Mouse (Mus musculus) intestine, postnatal 0 days (tissue): ENCODE measurements around the gene Npnt. TPM values are rescaled to one million over a fixed set of nuclear protein-coding genes. Genes with fewer than 3 reads are reported as not detected.

Experiments
- ATAC-seq: fragments of 200-750 bp; cut with Nextera tagmentation; 2 replicates; pipeline ENCODE4 v1.8.0; 2017; ENCODE audit warnings: mild to moderate bottlenecking, moderate TSS enrichment, moderate library complexity
- H3K27ac ChIP-seq: fragments of 300-500 bp; sonication (generic); 2 replicates; pipeline ENCODE4 v1.5.1; 2014; ENCODE audit warnings: mild to moderate bottlenecking, low read depth, low read length, moderate library complexity
- H3K27me3 ChIP-seq: fragments of 300-500 bp; sonication (generic); replicated peaks from 2 replicates; pipeline ENCODE4 v1.6.1; 2014; ENCODE audit warnings: low read length, mixed read lengths; ENCODE audit not compliant: control insufficient read depth, insufficient read depth
- H3K36me3 ChIP-seq: fragments of 300-500 bp; sonication (generic); 2 replicates; pipeline ENCODE4 v1.6.1; 2014; ENCODE audit warnings: mild to moderate bottlenecking, moderate library complexity; ENCODE audit not compliant: control insufficient read depth, insufficient read depth
- H3K4me1 ChIP-seq: fragments of 300-500 bp; sonication (generic); replicated peaks from 2 replicates; pipeline ENCODE4 v1.6.1; 2014; ENCODE audit warnings: antibody characterized with exemption, low read length, mixed read lengths; ENCODE audit not compliant: control insufficient read depth, insufficient read depth
- H3K4me2 ChIP-seq: fragments of 300-500 bp; sonication (generic); replicated peaks from 2 replicates; pipeline ENCODE4 v1.6.1; 2014; ENCODE audit warnings: low read depth, mild to moderate bottlenecking, moderate library complexity
- H3K4me3 ChIP-seq: fragments of 300-500 bp; sonication (generic); 2 replicates; pipeline ENCODE4 v1.5.1; 2014; ENCODE audit warnings: low read depth, low read length
- H3K9ac ChIP-seq: fragments of 300-500 bp; sonication (generic); 2 replicates; pipeline ENCODE4 v1.6.1; 2014; ENCODE audit warnings: mild to moderate bottlenecking, low read depth, low read length
- H3K9me3 ChIP-seq: fragments of 300-500 bp; sonication (generic); 2 replicates; pipeline ENCODE4 v1.6.1; 2016; ENCODE audit warnings: mixed run types; ENCODE audit not compliant: control insufficient read depth
- CTCF ChIP-seq: sonication (generic); IDR thresholded peaks from 2 replicates; pipeline ENCODE4 v1.5.1; 2016; ENCODE audit warnings: low read depth, mild to moderate bottlenecking, control low read depth, antibody characterized with exemption, moderate library complexity
- WGBS: fragments of 180-500 bp; shearing (Covaris S2); extraction: QIAGEN DNeasy Blood & Tissue Kit; methylation state at CpG from one replicate; pipeline ENCODE4 v1.1.7; 2014; 5-methylcytosine and 5-hydroxymethylcytosine counted together
- polyA plus RNA-seq: library from polyadenylated mRNA; unstranded; fragments of >200 nt; fragmentation: Nextera tagmentation; extraction: Ambion mirVana; gene quantifications from 2 replicates; pipeline ENCODE4 v1.2.1, GENCODE M21; 2015

The Npnt gene
- polyA plus RNA-seq, 1 experiment from 2014 or later = 38.7 TPM

- no peaks in the 10 kb centered on the region for H3K27me3 ChIP-seq
- H3K27ac ChIP-seq = no peak overlapping the region
- no peak overlapping the region for H3K4me2 ChIP-seq
- 91% methylated on average over 6 of the region's 6 CpGs for WGBS
- no peaks in the 10 kb centered on the region for H3K4me1 ChIP-seq
- H3K36me3 ChIP-seq = no peaks in the 10 kb centered on the region; the same call in 1 of the 2 replicates
- H3K9ac ChIP-seq = no peak overlapping the region
- H3K4me3 ChIP-seq = no peak overlapping the region
- H3K9me3 ChIP-seq = no peaks in the 10 kb centered on the region
- no peak for TF ChIP-seq CTCF
- no peak for ATAC-seq
Measured at GRCm38 (mm10) chr3:132942778-132943177, 7.3 kb downstream of the Npnt start.

- Histone ChIP-seq H3K27ac (no peak overlapping the region), H3K4me2 (no peak overlapping the region), H3K4me3 (no peak overlapping the region), H3K9ac (no peak overlapping the region), H3K36me3 (no peaks in the 10 kb centered on the region), H3K9me3 (no peaks in the 10 kb centered on the region), H3K4me1 (no peaks in the 10 kb centered on the region), H3K27me3 (no peaks in the 10 kb centered on the region)
- no peak for TF ChIP-seq CTCF
- 87% methylated on average over 10 of the region's 10 CpGs for WGBS
- ATAC-seq = no peak
Measured at GRCm38 (mm10) chr3:132940181-132940990, 9.7 kb downstream of the Npnt start.

- 62% methylated on average over 8 of the region's 8 CpGs for WGBS
- Histone ChIP-seq H3K27me3 (no peaks in the 10 kb centered on the region), H3K27ac (no peak overlapping the region), H3K9me3 (no peaks in the 10 kb centered on the region), H3K4me1 (no peaks in the 10 kb centered on the region), H3K4me3 (no peak overlapping the region), H3K4me2 (no peak overlapping the region), H3K9ac (no peak overlapping the region), H3K36me3 (no peaks in the 10 kb centered on the region)
- no peak for TF ChIP-seq CTCF
- no peak for ATAC-seq
Measured at GRCm38 (mm10) chr3:132939006-132939405, 11.1 kb downstream of the Npnt start.

GRCm38 (mm10) chr3:132934649-132935048 is 15.4 kb downstream of the Npnt start:
- Histone ChIP-seq H3K4me3 (no peak overlapping the region), H3K27me3 (no peaks in the 10 kb centered on the region), H3K9ac (no peak overlapping the region), H3K4me1 (no peaks in the 10 kb centered on the region), H3K27ac (no peak overlapping the region), H3K9me3 (no peaks in the 10 kb centered on the region), H3K4me2 (no peak overlapping the region), H3K36me3 (no peaks in the 10 kb centered on the region)
- no peak for ATAC-seq
- TF ChIP-seq CTCF = no peak
- 68% methylated on average over 2 of the region's 2 CpGs for WGBS

GRCm38 (mm10) chr3:132931526-132931925 is 18.6 kb downstream of the Npnt start:
- no peak overlapping the region for H3K4me3 ChIP-seq
- H3K4me1 ChIP-seq = no peaks in the 10 kb centered on the region
- no peak for TF ChIP-seq CTCF
- no peak overlapping the region for H3K27ac ChIP-seq
- H3K4me2 ChIP-seq = no peak overlapping the region
- 83% methylated on average over 4 of the region's 4 CpGs for WGBS
- H3K9ac ChIP-seq = no peak overlapping the region
- ATAC-seq = no peak
- no peaks in the 10 kb centered on the region for H3K27me3 ChIP-seq
- H3K36me3 ChIP-seq = no peaks in the 10 kb centered on the region
- no peaks in the 10 kb centered on the region for H3K9me3 ChIP-seq

- Histone ChIP-seq H3K9me3 (no peaks in the 10 kb centered on the region), H3K4me2 (no peak overlapping the region), H3K27me3 (no peaks in the 10 kb centered on the region), H3K9ac (no peak overlapping the region), H3K36me3 (no peaks in the 10 kb centered on the region), H3K4me1 (no peaks in the 10 kb centered on the region), H3K27ac (no peak overlapping the region), H3K4me3 (no peak overlapping the region)
- no peak for TF ChIP-seq CTCF
- ATAC-seq = no peak
- WGBS = 21% methylated on average over 6 of the region's 6 CpGs
Measured at GRCm38 (mm10) chr3:132929866-132930265, 20.2 kb downstream of the Npnt start.
